ENCODE assay signal across 20 mouse cellular contexts in the genomic region with DNA sequence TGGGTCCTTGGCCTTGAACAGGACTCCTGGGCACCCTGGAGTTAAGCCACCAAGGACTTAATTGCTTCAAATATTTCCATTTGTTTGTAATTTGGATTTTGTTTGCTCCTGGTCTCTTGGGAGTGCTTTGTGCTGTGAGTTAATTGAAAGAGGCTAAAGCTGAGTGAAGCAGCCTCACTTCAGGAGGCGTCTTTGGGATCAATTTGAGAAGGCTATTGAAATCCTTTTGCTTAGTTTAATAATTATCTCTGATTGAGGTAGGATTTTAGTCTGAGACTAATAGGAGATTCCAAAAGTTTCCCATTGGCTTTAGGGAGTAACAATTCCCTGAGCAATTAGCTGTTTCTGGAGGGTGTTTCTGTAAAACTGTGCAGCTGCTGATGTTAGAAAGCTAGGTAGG.
DNase-seq lines count a peak whose midpoint lies in the region; ATAC-seq and TF ChIP-seq lines count a peak whose summit lies in the region.
"Had no signal": no experiment of that assay in that cellular context is flagged by ENCODE, and none has a peak within 500 bp of the region (broad histone marks: within the 10 kb centered on the region; RNA-seq: fewer than 3 reads in every experiment).

No protein-coding gene starts in this region.

- H3K9me3 ChIP-seq in forebrain, embryonic 11.5 days (ENCODE audit: control insufficient read depth, low read length): peaks cover 2% of the 10 kb centered on the region; the same call in 1 of the 2 replicates
- H3K9me3 ChIP-seq in forebrain, postnatal 0 days (ENCODE audit: low read length): 0 out of 2 replicates have a peak, but pooled peaks cover 6% of the 10 kb centered on the region
- no peaks in the 10 kb centered on the region for H3K9me3 ChIP-seq in hindbrain, postnatal 0 days (ENCODE audit: low read length)
- peaks cover 3% of the 10 kb centered on the region for H3K9me3 ChIP-seq in hindbrain, embryonic 13.5 days

- H3K4me1 ChIP-seq in forebrain, embryonic 11.5 days (replicated peaks; ENCODE audit: control insufficient read depth, insufficient read depth, low read length): no peaks in the 10 kb centered on the region; the same call in 1 of the 2 replicates
- no peaks in the 10 kb centered on the region for H3K4me1 ChIP-seq in forebrain, postnatal 0 days (ENCODE audit: insufficient read depth)
- no peaks in the 10 kb centered on the region for H3K4me1 ChIP-seq in hindbrain, postnatal 0 days (ENCODE audit: insufficient read depth, low read length)
- no peaks in the 10 kb centered on the region for H3K4me1 ChIP-seq in hindbrain, embryonic 13.5 days (replicated peaks)
- H3K4me1 ChIP-seq: embryonic facial prominence, embryonic 12.5 days; embryonic facial prominence, embryonic 15.5 days; forebrain, embryonic 13.5 days had no signal

- H3K27me3 ChIP-seq in forebrain, embryonic 11.5 days (ENCODE audit: control insufficient read depth, insufficient read depth, low read length): no peaks in the 10 kb centered on the region
- no peaks in the 10 kb centered on the region for H3K27me3 ChIP-seq in forebrain, postnatal 0 days (ENCODE audit: insufficient read depth, low read length)
- no peaks in the 10 kb centered on the region for H3K27me3 ChIP-seq in hindbrain, postnatal 0 days (ENCODE audit: insufficient read depth, low read length)
- H3K27me3 ChIP-seq in hindbrain, embryonic 13.5 days: no peaks in the 10 kb centered on the region
- H3K27me3 ChIP-seq: embryonic facial prominence, embryonic 12.5 days; embryonic facial prominence, embryonic 15.5 days; forebrain, embryonic 13.5 days had no signal

- TF ChIP-seq POLR2A in brain, embryonic 14.5 days (IDR thresholded peaks at IDR 0.05; ENCODE audit: borderline replicate concordance, extremely low read depth, insufficient read depth, insufficient read length, poor library complexity, severe bottlenecking): no peak

- no peaks in the 10 kb centered on the region for H3K36me3 ChIP-seq in forebrain, embryonic 11.5 days (ENCODE audit: control insufficient read depth, insufficient read depth, low read length)
- H3K36me3 ChIP-seq in forebrain, postnatal 0 days (ENCODE audit: insufficient read depth): no peaks in the 10 kb centered on the region
- no peaks in the 10 kb centered on the region for H3K36me3 ChIP-seq in hindbrain, postnatal 0 days (ENCODE audit: insufficient read depth, low read length)
- no peaks in the 10 kb centered on the region for H3K36me3 ChIP-seq in hindbrain, embryonic 13.5 days
- H3K36me3 ChIP-seq: embryonic facial prominence, embryonic 12.5 days; embryonic facial prominence, embryonic 15.5 days; forebrain, embryonic 10.5 days had no signal

- no peak for DNase-seq in forebrain, embryonic 11.5 days (ENCODE audit: low spot score)
- DNase-seq in forebrain, postnatal 0 days: no peak
- DNase-seq in hindbrain, postnatal 0 days (ENCODE audit: low spot score): peak; percentile 2
- DNase-seq in brain, embryonic 14.5 days (ENCODE audit: low read depth): peak; percentile 57
- no peak for DNase-seq in embryo, embryonic 10.5 days (ENCODE audit: low spot score)
- DNase-seq: adrenal gland, adult 2 months; adrenal gland, postnatal 10 days; adrenal gland, postnatal 25 days; cerebellum, adult 11-12 months; cerebellum, adult 2 months; cerebellum, adult 9-10 months; cerebellum, postnatal 10 days; cerebellum, postnatal 25 days; embryo, embryonic 11 days had no signal

- 12% methylated on average over 1 of the region's 1 CpGs for WGBS in forebrain, embryonic 11.5 days
- WGBS in forebrain, postnatal 0 days: 9% methylated on average over 1 of the region's 1 CpGs
- 44% methylated on average over 1 of the region's 1 CpGs for WGBS in hindbrain, postnatal 0 days
- 28% methylated on average over 1 of the region's 1 CpGs for WGBS in hindbrain, embryonic 13.5 days

- no peak overlapping the region for H3K4me3 ChIP-seq in forebrain, embryonic 11.5 days (ENCODE audit: low read depth, low read length)
- H3K4me3 ChIP-seq in forebrain, postnatal 0 days (ENCODE audit: low read depth, low read length): no peak overlapping the region
- H3K4me3 ChIP-seq in hindbrain, postnatal 0 days (ENCODE audit: low read length): no peak overlapping the region
- H3K4me3 ChIP-seq in hindbrain, embryonic 13.5 days: no peak overlapping the region
- H3K4me3 ChIP-seq: embryonic facial prominence, embryonic 12.5 days; embryonic facial prominence, embryonic 15.5 days; erythroblast, embryonic 14.5 days; forebrain, embryonic 10.5 days; forebrain, embryonic 13.5 days had no signal

- no peak overlapping the region for H3K27ac ChIP-seq in forebrain, embryonic 11.5 days (ENCODE audit: low read depth, low read length)
- H3K27ac ChIP-seq in forebrain, postnatal 0 days (ENCODE audit: low read depth, low read length): no peak overlapping the region
- no peak overlapping the region for H3K27ac ChIP-seq in hindbrain, postnatal 0 days
- no peak overlapping the region for H3K27ac ChIP-seq in hindbrain, embryonic 13.5 days
- H3K27ac ChIP-seq: embryonic facial prominence, embryonic 12.5 days; embryonic facial prominence, embryonic 15.5 days; forebrain, embryonic 10.5 days; forebrain, embryonic 13.5 days had no signal

- no peak overlapping the region for H3K4me2 ChIP-seq in forebrain, embryonic 11.5 days (ENCODE audit: low read depth, low read length, severe bottlenecking)
- no peak overlapping the region for H3K4me2 ChIP-seq in forebrain, postnatal 0 days (ENCODE audit: low read depth)
- H3K4me2 ChIP-seq in hindbrain, postnatal 0 days (ENCODE audit: low read depth, low read length): no peak overlapping the region
- H3K4me2 ChIP-seq in hindbrain, embryonic 13.5 days: no peak overlapping the region
- H3K4me2 ChIP-seq: embryonic facial prominence, embryonic 12.5 days; embryonic facial prominence, embryonic 15.5 days; forebrain, embryonic 13.5 days had no signal

- H3K9ac ChIP-seq in forebrain, embryonic 11.5 days (ENCODE audit: low read length): no peak overlapping the region
- H3K9ac ChIP-seq in forebrain, postnatal 0 days: no peak overlapping the region
- no peak overlapping the region for H3K9ac ChIP-seq in hindbrain, postnatal 0 days (replicated peaks; ENCODE audit: low read length)
- H3K9ac ChIP-seq in hindbrain, embryonic 13.5 days: no peak overlapping the region
- H3K9ac ChIP-seq: embryonic facial prominence, embryonic 12.5 days; embryonic facial prominence, embryonic 15.5 days; forebrain, embryonic 13.5 days had no signal

- no peak for TF ChIP-seq CTCF in forebrain, postnatal 0 days (IDR thresholded peaks at IDR 0.05; ENCODE audit: low read depth)
- no peak for TF ChIP-seq CTCF in hindbrain, postnatal 0 days (IDR thresholded peaks at IDR 0.05; ENCODE audit: low read depth)
- no peak for TF ChIP-seq CTCF in brain, embryonic 14.5 days (IDR thresholded peaks at IDR 0.05; ENCODE audit: borderline replicate concordance, extremely low read depth, insufficient read depth, insufficient read length)

- 0 out of 2 replicates have a peak, but pooled peaks have one; percentile 33 for ATAC-seq in forebrain, embryonic 11.5 days (replicated peaks; ENCODE audit: low FRiP score)
- ATAC-seq in forebrain, postnatal 0 days: no peak
- ATAC-seq in hindbrain, postnatal 0 days: no peak
- ATAC-seq in hindbrain, embryonic 13.5 days (ENCODE audit: low FRiP score): no peak
- ATAC-seq: forebrain, embryonic 13.5 days had no signal

Comparison
In these comparisons a context has a peak if more than half of its experiments do, and no peak if none do; other contexts are left out.
1. DNase-seq: peak in hindbrain, postnatal 0 days (single experiment) and brain, embryonic 14.5 days (single experiment); none in forebrain, embryonic 11.5 days (single experiment), forebrain, postnatal 0 days (single experiment) and embryo, embryonic 10.5 days (single experiment).